ENCODE assay signal across 13 mouse cellular contexts in the genomic region with DNA sequence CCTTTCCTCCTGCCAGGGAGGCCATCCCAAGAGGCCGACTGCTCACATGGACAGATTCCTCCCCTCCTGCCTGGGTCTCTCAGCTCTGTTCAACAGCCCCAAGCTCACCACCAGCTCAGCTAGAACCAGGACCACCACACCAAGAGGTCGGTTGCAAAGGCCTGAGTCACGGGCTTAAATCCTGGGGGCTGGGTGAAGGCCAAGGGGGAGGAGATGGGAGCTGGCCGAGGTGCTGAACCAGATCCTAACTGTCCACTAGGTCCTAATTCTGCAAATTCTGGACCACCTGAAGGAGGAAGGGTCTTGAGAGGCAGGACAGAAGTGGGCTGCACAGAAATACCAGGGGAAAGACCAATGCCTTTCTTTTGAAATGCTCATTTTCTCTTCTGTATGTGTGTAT. TPM values are rescaled to one million over a fixed set of nuclear protein-coding genes. Genes with fewer than 3 reads are reported as not detected.
A peak's percentile ranks its signal among the peaks of the same experiment; 100 is the strongest.
DNase-seq lines count a peak whose midpoint lies in the region; ATAC-seq and TF ChIP-seq lines count a peak whose summit lies in the region.
"Had no signal": no experiment of that assay in that cellular context is flagged by ENCODE, and none has a peak within 500 bp of the region (broad histone marks: within the 10 kb centered on the region; RNA-seq: fewer than 3 reads in every experiment).

No protein-coding gene starts in this region.

- no peak for ATAC-seq in intestine, embryonic 14.5 days (replicated peaks; ENCODE audit: low FRiP score, low TSS enrichment, low read depth)
- ATAC-seq in intestine, embryonic 15.5 days, result no peak

- 28% methylated on average over 4 of the region's 4 CpGs for WGBS in intestine, embryonic 14.5 days
- WGBS in intestine, embryonic 15.5 days, result 20% methylated on average over 4 of the region's 4 CpGs
- 24% methylated on average over 4 of the region's 4 CpGs for WGBS in limb, embryonic 10.5 days
- WGBS in kidney, adult 2 months, result 22% methylated on average over 4 of the region's 4 CpGs

- H3K27me3 ChIP-seq in intestine, embryonic 14.5 days (replicated peaks; ENCODE audit: control insufficient read depth, insufficient read depth, low read length), result no peaks in the 10 kb centered on the region
- no peaks in the 10 kb centered on the region for H3K27me3 ChIP-seq in intestine, embryonic 15.5 days (replicated peaks)
- no peaks in the 10 kb centered on the region for H3K27me3 ChIP-seq in limb, embryonic 10.5 days (ENCODE audit: low read depth, poor library complexity, severe bottlenecking)
- H3K27me3 ChIP-seq in kidney, adult 2 months (replicated peaks; ENCODE audit: control insufficient read depth, insufficient read depth, low read length), result no peaks in the 10 kb centered on the region
- H3K27me3 ChIP-seq: limb, embryonic 12.5 days had no signal

- no peak for TF ChIP-seq POLR2A in kidney, adult 2 months (IDR thresholded peaks at IDR 0.05; ENCODE audit: low read depth, low read length)

- peak; percentile 79 for DNase-seq in intestine, embryonic 14.5 days (ENCODE audit: low spot score)
- DNase-seq in 416B (ENCODE audit: low read depth), result peak; percentile 52
- DNase-seq in Muller cell, postnatal 12 days (ENCODE audit: inconsistent ontology term), result peak; percentile 56
- peak; percentile 77 for DNase-seq in limb, embryonic 10.5 days (ENCODE audit: low spot score)
- DNase-seq in frontal cortex, adult 2 months (ENCODE audit: extremely low spot score in 1 of 2, low spot score in 1 of 2), result no peak
- no peak for DNase-seq in kidney, adult 2 months
- DNase-seq: cerebellum, adult 18-20 months; midbrain, embryonic 14.5 days; right cerebral cortex, postnatal 4 days; thymus, adult 18-20 months had no signal

- peaks cover 3% of the 10 kb centered on the region for H3K4me1 ChIP-seq in intestine, embryonic 14.5 days (replicated peaks; ENCODE audit: control insufficient read depth, insufficient read depth, low read length)
- H3K4me1 ChIP-seq in intestine, embryonic 15.5 days (replicated peaks), result peaks cover 6% of the 10 kb centered on the region; the same call in 1 of the 2 replicates
- H3K4me1 ChIP-seq in limb, embryonic 10.5 days, result peaks cover 7% of the 10 kb centered on the region; the same call in 1 of the 2 replicates
- no peaks in the 10 kb centered on the region for H3K4me1 ChIP-seq in kidney, adult 2 months (ENCODE audit: control insufficient read depth, insufficient read depth, low read length)

- TF ChIP-seq CTCF in kidney, adult 2 months (conservative IDR thresholded peaks at IDR 0.05; ENCODE audit: insufficient read depth, insufficient read length, low read depth, low read length), result no peak

- no peak overlapping the region for H3K4me2 ChIP-seq in intestine, embryonic 14.5 days (ENCODE audit: low read length)
- no peak overlapping the region for H3K4me2 ChIP-seq in intestine, embryonic 15.5 days (replicated peaks)
- H3K4me2 ChIP-seq: heart, embryonic 11.5 days; limb, embryonic 12.5 days had no signal

- peaks cover 23% of the 10 kb centered on the region for H3K36me3 ChIP-seq in intestine, embryonic 14.5 days (ENCODE audit: control insufficient read depth, insufficient read depth, low read length)
- H3K36me3 ChIP-seq in intestine, embryonic 15.5 days, result no peaks in the 10 kb centered on the region
- H3K36me3 ChIP-seq in limb, embryonic 10.5 days, result peaks cover 18% of the 10 kb centered on the region
- H3K36me3 ChIP-seq in kidney, adult 2 months (ENCODE audit: control insufficient read depth, insufficient read depth, low read length), result no peaks in the 10 kb centered on the region

- no peaks in the 10 kb centered on the region for H3K9me3 ChIP-seq in intestine, embryonic 14.5 days (ENCODE audit: control insufficient read depth, low read length)
- H3K9me3 ChIP-seq in intestine, embryonic 15.5 days, result no peaks in the 10 kb centered on the region
- H3K9me3 ChIP-seq in limb, embryonic 10.5 days (replicated peaks), result no peaks in the 10 kb centered on the region
- H3K9me3 ChIP-seq: limb, embryonic 12.5 days had no signal

- no peak overlapping the region for H3K27ac ChIP-seq in intestine, embryonic 14.5 days (ENCODE audit: low read depth)
- no peak overlapping the region for H3K27ac ChIP-seq in intestine, embryonic 15.5 days
- no peak overlapping the region for H3K27ac ChIP-seq in limb, embryonic 10.5 days
- H3K27ac ChIP-seq in kidney, adult 2 months (ENCODE audit: insufficient read depth, low read depth, low read length), result no peak overlapping the region
- H3K27ac ChIP-seq: limb, embryonic 12.5 days had no signal

- H3K4me3 ChIP-seq in intestine, embryonic 14.5 days (ENCODE audit: low read depth, low read length), result no peak overlapping the region
- H3K4me3 ChIP-seq in intestine, embryonic 15.5 days (replicated peaks), result no peak overlapping the region
- H3K4me3 ChIP-seq in limb, embryonic 10.5 days, result no peak overlapping the region
- H3K4me3 ChIP-seq in kidney, adult 2 months (ENCODE audit: insufficient read depth, low read depth, low read length), result no peak overlapping the region
- H3K4me3 ChIP-seq: limb, embryonic 12.5 days had no signal

- no peak overlapping the region for H3K9ac ChIP-seq in intestine, embryonic 14.5 days (ENCODE audit: low read length)
- no peak overlapping the region for H3K9ac ChIP-seq in intestine, embryonic 15.5 days
- H3K9ac ChIP-seq: limb, embryonic 12.5 days had no signal

RNA-seq across cellular contexts. Expression of gene Trim62, which starts 30.4 kb away (rescaled TPM):
- 6.5 and 6.6 TPM in 2 replicates for polyA plus RNA-seq in intestine, embryonic 14.5 days (2014; fragmentation: Nextera tagmentation; extraction: Ambion mirVana)
- 3.5 and 3.8 TPM in 2 replicates for polyA plus RNA-seq in intestine, embryonic 15.5 days (2015; fragmentation: Nextera tagmentation; extraction: Ambion mirVana)
- 6.4 and 8.2 TPM in 2 replicates for polyA plus RNA-seq in limb, embryonic 10.5 days (2016; fragmentation: Nextera tagmentation; extraction: Ambion mirVana)
- polyA plus RNA-seq in frontal cortex, adult 2 months (2012; rRNA removed), result 26.0 and 26.5 TPM in 2 replicates
- 3.3 and 3.7 TPM in 2 replicates for polyA plus RNA-seq in kidney, adult 2 months (2012; rRNA removed)

RNA-seq across cellular contexts. Expression of gene Azin2, which starts 48.4 kb away (rescaled TPM):
- polyA plus RNA-seq in intestine, embryonic 14.5 days (2014; fragmentation: Nextera tagmentation; extraction: Ambion mirVana), result 17.5 and 20.1 TPM in 2 replicates
- polyA plus RNA-seq in intestine, embryonic 15.5 days (2015; fragmentation: Nextera tagmentation; extraction: Ambion mirVana), result 12.9 and 13.3 TPM in 2 replicates
- polyA plus RNA-seq in limb, embryonic 10.5 days (2016; fragmentation: Nextera tagmentation; extraction: Ambion mirVana), result 9.8 and 15.4 TPM in 2 replicates
- 42.5 and 43.7 TPM in 2 replicates for polyA plus RNA-seq in frontal cortex, adult 2 months (2012; rRNA removed)
- 14.0 and 14.7 TPM in 2 replicates for polyA plus RNA-seq in kidney, adult 2 months (2012; rRNA removed)

Comparison
In these comparisons a context has a peak if more than half of its experiments do, and no peak if none do; other contexts are left out.
1. DNase-seq: peak in intestine, embryonic 14.5 days (single experiment), 416B (single experiment), Muller cell, postnatal 12 days (single experiment) and limb, embryonic 10.5 days (single experiment); none in frontal cortex, adult 2 months (0 of 2) and kidney, adult 2 months (single experiment).